Mouse (Mus musculus) urinary bladder, postnatal 14 days (tissue): ENCODE measurements around the gene Gnai2.
"Not testable (repeated sequence)": the region's sequence is repeated elsewhere in the genome, so short reads cannot be mapped to it uniquely, and the experiment has no call there.

ENCODE experiments used
- DNase-seq: peaks from one replicate; pipeline ENCODE4 v3.0.0; 2021; ENCODE audit warnings: low spot score

Gene Gnai2

DNA sequence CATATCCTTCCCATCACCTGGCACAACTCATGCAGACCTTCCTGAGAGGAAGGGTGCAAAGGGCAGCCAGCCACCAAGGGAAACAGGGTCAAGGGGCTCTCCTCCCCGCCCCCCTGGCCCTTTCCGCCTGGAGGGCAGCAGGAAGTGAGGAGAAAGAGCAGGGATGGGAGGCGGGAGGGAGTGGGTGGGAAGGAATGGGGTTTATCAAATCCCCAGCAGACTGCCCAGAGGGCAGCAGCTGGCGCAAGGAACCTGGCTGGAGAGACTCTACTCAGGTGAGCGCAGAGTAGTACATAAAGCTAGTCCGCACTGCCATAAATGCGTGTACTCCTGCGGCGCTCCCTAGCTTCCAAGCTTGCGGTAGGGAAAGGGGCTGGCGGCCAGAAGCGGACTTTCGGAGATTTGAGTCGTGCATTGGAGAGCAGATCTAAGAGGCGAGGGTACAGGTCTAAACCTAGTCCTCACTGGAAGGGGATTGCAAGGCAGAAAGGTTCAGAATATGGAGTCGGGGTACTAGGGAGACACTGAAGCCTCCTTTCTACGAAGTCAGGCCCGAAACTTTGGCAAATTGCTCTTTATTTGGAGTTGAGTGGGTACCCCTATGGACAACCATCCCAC, 67.4 kb downstream of the Gnai2 start, which contains the start of gene Hyal2:
TSS of gene Hyal2 (plus strand) at position 244 of the 618 bp plus-strand sequence.
- DNase-seq, result no peak

DNA sequence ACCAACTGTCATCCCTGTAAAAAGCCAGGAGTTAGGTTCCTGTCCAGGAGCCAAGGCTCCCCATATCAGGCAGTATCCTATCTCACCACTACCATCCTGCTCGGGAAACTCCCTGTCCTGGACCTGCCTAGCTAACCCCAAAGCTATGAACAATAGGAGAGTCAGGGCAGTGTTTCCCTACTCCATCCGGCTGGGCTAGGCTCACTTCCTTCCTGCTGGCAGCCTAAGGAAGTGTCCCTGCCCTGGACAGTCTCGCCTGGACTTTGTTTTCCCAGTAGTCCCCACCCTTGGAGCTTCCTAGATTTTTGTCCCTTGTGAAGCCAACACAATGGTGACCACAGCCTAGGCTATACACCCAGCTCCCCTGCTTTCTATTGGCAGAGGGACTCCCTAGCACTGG, 68.3 kb downstream of the Gnai2 start:
- no peak for DNase-seq

- peak; percentile 90 for DNase-seq
Observed at GRCm38 (mm10) chr9:107566041-107566709, 69.0 kb downstream of the Gnai2 start.

DNA sequence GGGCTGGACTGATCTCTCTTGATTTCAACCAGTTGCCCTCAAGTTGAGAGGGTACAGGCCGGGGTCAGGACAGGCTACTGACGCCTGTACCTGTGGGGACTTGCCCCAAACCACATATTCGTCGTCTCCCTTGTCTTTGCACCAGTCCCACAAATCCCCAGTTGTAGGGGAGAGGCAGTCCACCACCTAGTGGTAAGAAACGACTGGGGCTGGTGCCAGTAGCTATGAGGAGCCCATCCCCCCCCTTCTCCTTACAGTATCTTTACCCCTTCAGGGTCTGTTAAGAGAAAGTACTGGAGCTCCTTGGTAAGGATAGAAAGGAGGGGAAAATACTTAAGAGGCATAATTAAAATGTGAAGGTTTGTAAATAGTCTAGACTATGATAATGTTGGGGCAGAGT, 69.6 kb downstream of the Gnai2 start:
- not testable (repeated sequence) for DNase-seq
